Mouse (Mus musculus) heart, adult 2 months (tissue): Measurements from ENCODE around the gene Ctf2. TPM values are rescaled to one million over a fixed set of nuclear protein-coding genes. Genes with fewer than 3 reads are reported as not detected.

Source experiments
- DNase-seq, 2 experiments: peaks; one replicate each; pipeline ENCODE4 v3.0.0; 2021
- H3K27ac ChIP-seq: fragments of 200-600 bp; 2 replicates; pipeline ENCODE4 v1.8.1; 2022
- H3K27me3 ChIP-seq: fragments of 200-500 bp; 2 replicates; pipeline ENCODE4 v1.6.1; 2012; ENCODE audit warnings: mild to moderate bottlenecking, low read length, inconsistent platforms, mixed read lengths; ENCODE audit not compliant: control insufficient read depth, insufficient read depth
- H3K36me3 ChIP-seq: fragments of 200-500 bp; 2 replicates; pipeline ENCODE4 v1.6.1; 2012; ENCODE audit warnings: low read length, inconsistent platforms; ENCODE audit not compliant: control insufficient read depth, insufficient read depth
- H3K4me1 ChIP-seq: fragments of 200-500 bp; 2 replicates; pipeline ENCODE4 v1.6.1; 2011; ENCODE audit warnings: low read length; ENCODE audit not compliant: control insufficient read depth, insufficient read depth
- H3K4me3 ChIP-seq: fragments of 200-600 bp; 2 replicates; pipeline ENCODE4 v1.8.1; 2022
- H3K79me2 ChIP-seq: fragments of 200-500 bp; replicated peaks from 2 replicates; pipeline ENCODE4 v1.6.1; 2012; ENCODE audit warnings: mild to moderate bottlenecking, inconsistent platforms, low read length, moderate library complexity, mixed read lengths; ENCODE audit not compliant: control insufficient read depth, insufficient read depth
- H3K9ac ChIP-seq: fragments of 200-500 bp; 2 replicates; pipeline ENCODE4 v1.6.1; 2012; ENCODE audit warnings: low read depth, mild to moderate bottlenecking, control low read depth, inconsistent platforms, low read length, mixed read lengths
- CTCF ChIP-seq: fragments of 200-600 bp; IDR thresholded peaks from 2 replicates; pipeline ENCODE4 v1.8.1; 2022; ENCODE audit warnings: antibody characterized with exemption, mild to moderate bottlenecking, moderate library complexity
- EP300 ChIP-seq: fragments of 200-500 bp; IDR thresholded peaks from 2 replicates; pipeline ENCODE4 v1.6.1; 2011; ENCODE audit warnings: low read depth, low read length, control low read depth; ENCODE audit not compliant: insufficient read depth
- POLR2A ChIP-seq: fragments of 200-500 bp; IDR thresholded peaks from 2 replicates; pipeline ENCODE4 v1.6.1; 2011; ENCODE audit warnings: mild to moderate bottlenecking, low read depth, low read length, control low read depth; ENCODE audit not compliant: insufficient read depth
- WGBS: fragments of 180-500 bp; shearing (Covaris S2); methylation state at CpG from one replicate; pipeline ENCODE4 v1.1.7; 2018; 5-methylcytosine and 5-hydroxymethylcytosine counted together
- intact Hi-C: fragments of 180-260 bp; cut with DNase I; formaldehyde crosslinking; loops from one replicate; pipeline ENCODE4 v1.15.1; 2025
- microRNA-seq, 2 experiments: library from miRNA; unstranded; fragments of <30 nt; microRNA quantifications; one replicate each; pipeline ENCODE4 v1.2.0; 2021
- polyA plus RNA-seq: library from polyadenylated mRNA; depleted of rRNA; stranded (reverse); fragments of >200 nt; gene quantifications from 2 replicates; pipeline ENCODE4 v1.2.3, GENCODE M21; 2012; rRNA removed
- total RNA-seq, 2 experiments: library from RNA; stranded (reverse); gene quantifications; 2 replicates each; pipeline ENCODE4 v1.2.3; 2021

The Ctf2 gene
- total and polyA plus RNA-seq, 3 experiments: not detected

- H3K79me2 ChIP-seq: no peaks in the 10 kb centered on the region
- H3K4me1 ChIP-seq: peaks cover 2% of the 10 kb centered on the region; the same call in 1 of the 2 replicates
- H3K27me3 ChIP-seq: no peaks in the 10 kb centered on the region
- intact Hi-C loops: no loop called here
- 69% methylated on average over 6 of the region's 6 CpGs for WGBS
- H3K36me3 ChIP-seq: no peaks in the 10 kb centered on the region
- H3K9ac ChIP-seq: no peak overlapping the region
- no peak overlapping the region for H3K4me3 ChIP-seq
- TF ChIP-seq POLR2A: no peak
- peak; percentile 72 for TF ChIP-seq CTCF
- no peak for TF ChIP-seq EP300
- peak in 1 of 2 experiments; percentile 39 for DNase-seq
- H3K27ac ChIP-seq: no peak overlapping the region
Measured at GRCm38 (mm10) chr7:127677077-127677476, 54.9 kb downstream of the Ctf2 start.

DNA sequence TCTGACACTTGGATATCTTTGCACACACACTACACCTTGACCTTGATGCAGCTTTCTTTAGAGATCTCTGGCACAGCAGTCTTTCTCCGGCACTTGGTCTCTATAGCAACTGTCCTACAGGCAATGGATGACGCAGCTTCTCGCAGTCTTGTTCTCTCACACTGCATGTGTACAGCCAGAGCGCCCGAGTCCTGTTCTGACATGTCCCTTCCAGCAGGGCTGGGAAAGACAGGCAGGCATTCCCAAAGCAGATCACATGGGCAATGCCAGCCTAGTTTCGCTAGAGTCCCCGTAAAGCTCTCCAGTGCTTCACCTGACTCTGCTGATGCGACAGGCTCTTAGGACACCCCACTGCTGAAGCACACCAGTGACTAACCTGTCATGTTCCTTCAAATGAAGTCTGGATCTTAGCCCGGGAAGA lies 56.6 kb downstream of the Ctf2 start:
- no peak overlapping the region for H3K9ac ChIP-seq
- TF ChIP-seq EP300 (no peak), CTCF (no peak), POLR2A (no peak)
- no peak overlapping the region for H3K27ac ChIP-seq
- WGBS: 79% methylated on average over 9 of the region's 9 CpGs
- no peaks in the 10 kb centered on the region for H3K4me1 ChIP-seq
- H3K27me3 ChIP-seq: no peaks in the 10 kb centered on the region
- intact Hi-C loops: loop anchor here (1.0 to 2.0 kb wide), 4 partner anchors 33 to 86 kb away; partner anchors contain the start of genes Bcl7c and Fbxl19
- no peak for DNase-seq
- no peak overlapping the region for H3K4me3 ChIP-seq
- H3K36me3 ChIP-seq: no peaks in the 10 kb centered on the region
- H3K79me2 ChIP-seq: no peaks in the 10 kb centered on the region

DNA sequence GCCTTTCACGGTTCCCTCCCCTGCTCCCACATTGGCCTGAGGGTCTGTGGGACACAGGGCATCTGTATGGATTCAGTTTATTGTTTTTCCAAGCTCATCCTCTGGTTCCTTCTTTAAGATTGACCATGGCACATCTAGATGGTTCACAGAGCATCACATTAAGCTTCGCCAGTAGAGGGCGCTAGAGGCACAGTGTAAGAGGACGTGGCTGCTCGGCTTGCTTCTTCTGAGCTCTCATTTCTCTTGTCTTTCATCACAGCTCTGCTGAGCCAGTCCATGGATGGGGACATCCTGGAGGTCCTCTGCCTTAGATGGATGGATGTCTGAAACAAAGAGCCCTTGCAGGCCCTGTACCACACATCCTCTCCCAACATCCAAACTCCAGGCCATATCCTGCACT lies 57.0 kb downstream of the Ctf2 start:
- H3K27me3 ChIP-seq: no peaks in the 10 kb centered on the region
- H3K79me2 ChIP-seq: no peaks in the 10 kb centered on the region
- H3K9ac ChIP-seq: no peak overlapping the region
- no peaks in the 10 kb centered on the region for H3K4me1 ChIP-seq
- intact Hi-C loops: loop anchor here (1.0 to 2.0 kb wide), 4 partner anchors 33 to 86 kb away; partner anchors contain the start of genes Bcl7c and Fbxl19
- TF ChIP-seq POLR2A (no peak), CTCF (peak; percentile 96), EP300 (peak; percentile 82)
- H3K4me3 ChIP-seq: no peak overlapping the region
- H3K36me3 ChIP-seq: no peaks in the 10 kb centered on the region
- H3K27ac ChIP-seq: no peak overlapping the region
- peak; percentile 73 to 82 for DNase-seq
- WGBS: 4% methylated on average over 5 of the region's 5 CpGs

DNA sequence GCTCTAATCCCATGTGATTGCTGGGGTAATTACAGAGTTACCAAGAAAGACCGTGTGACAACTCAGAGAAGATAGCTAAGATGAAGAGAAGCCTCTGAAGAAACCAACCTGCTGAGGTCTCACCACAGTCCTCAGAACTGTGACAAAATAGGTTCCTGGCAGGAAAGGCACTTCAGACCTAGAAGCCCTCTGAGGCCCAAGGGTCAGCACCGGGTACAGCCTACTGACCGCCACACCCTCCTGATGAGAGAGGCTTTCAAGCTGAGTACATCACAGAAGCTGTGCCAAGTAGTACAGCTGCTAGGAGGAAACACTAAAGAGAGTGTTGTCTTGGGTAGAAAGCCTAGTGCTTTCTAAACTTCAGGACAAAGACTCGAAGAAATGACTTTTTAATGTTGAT lies 59.2 kb downstream of the Ctf2 start:
- Histone ChIP-seq H3K4me3 (no peak overlapping the region), H3K36me3 (no peaks in the 10 kb centered on the region), H3K27me3 (no peaks in the 10 kb centered on the region), H3K9ac (no peak overlapping the region), H3K79me2 (no peaks in the 10 kb centered on the region), H3K4me1 (no peaks in the 10 kb centered on the region), H3K27ac (no peak overlapping the region)
- DNase-seq: no peak
- TF ChIP-seq POLR2A: no peak
- TF ChIP-seq EP300: no peak
- TF ChIP-seq CTCF: no peak
- intact Hi-C loops: no loop called here
- 60% methylated on average over 4 of the region's 4 CpGs for WGBS

DNA sequence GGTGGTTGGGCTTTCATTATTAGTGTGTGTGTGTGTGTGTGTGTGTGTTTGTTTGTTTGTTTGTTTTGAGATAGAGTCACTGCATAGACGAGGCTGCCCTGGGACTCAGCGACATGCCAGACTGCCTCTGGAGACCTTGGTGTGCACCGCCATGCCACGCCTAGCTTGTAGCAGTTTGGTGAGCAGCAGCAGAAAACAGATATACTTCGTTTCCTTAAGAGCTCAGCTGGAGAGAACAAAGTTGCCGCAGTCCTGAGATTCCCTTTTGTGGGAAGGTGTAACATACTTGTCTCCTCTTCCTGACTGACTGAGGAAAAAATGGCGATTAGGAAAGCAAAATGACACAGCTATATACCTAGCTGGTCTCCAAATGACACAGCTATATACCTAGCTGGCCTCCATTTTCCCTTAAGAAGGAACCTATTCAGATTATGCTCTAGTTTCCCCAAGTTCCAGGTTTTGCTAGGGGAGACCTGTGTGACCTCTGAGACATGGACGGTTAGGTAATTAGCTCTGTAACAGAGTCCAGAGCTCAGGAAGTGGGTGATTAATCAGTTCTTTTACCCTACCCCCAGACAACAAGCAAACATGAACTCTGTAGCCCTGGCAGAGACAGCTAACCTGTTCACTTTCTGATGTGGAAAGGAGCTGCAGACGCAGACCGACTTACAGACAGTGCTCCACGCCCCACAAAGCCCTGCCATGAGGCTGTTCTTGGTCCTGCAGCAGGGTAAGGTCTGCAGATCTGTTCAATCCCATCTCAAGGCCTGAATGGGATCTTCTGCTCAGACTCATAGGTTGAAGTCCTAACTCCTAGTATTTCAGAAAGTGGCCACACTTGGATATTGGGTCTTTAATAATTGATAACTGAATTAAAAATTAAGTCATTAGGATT lies 59.8 kb downstream of the Ctf2 start:
- H3K79me2 ChIP-seq: no peaks in the 10 kb centered on the region
- no peaks in the 10 kb centered on the region for H3K36me3 ChIP-seq
- no peaks in the 10 kb centered on the region; the same call in 1 of the 2 replicates for H3K4me1 ChIP-seq
- no peak for DNase-seq
- WGBS: 77% methylated on average over 11 of the region's 11 CpGs
- H3K4me3 ChIP-seq: no peak overlapping the region
- intact Hi-C loops: no loop called here
- no peak for TF ChIP-seq POLR2A
- no peak for TF ChIP-seq EP300
- no peak for TF ChIP-seq CTCF
- no peak overlapping the region for H3K27ac ChIP-seq
- no peak overlapping the region for H3K9ac ChIP-seq
- H3K27me3 ChIP-seq: no peaks in the 10 kb centered on the region

Small RNA genes within 50 kb of the gene (microRNA-seq; reads per million reads assigned to microRNA genes)
- gene Mir762: 0 reads per million in 2 experiments

Other genes starting within 250 kb of the Ctf2 start
- 10 to 100 TPM; 53.1 to 55.8 TPM for gene Srcap, start 220.2 kb downstream of the Ctf2 start, total RNA-seq
- gene Srcap, start 220.2 kb downstream of the Ctf2 start, polyA plus RNA-seq: 15.3 and 16.7 TPM in 2 replicates
- 1 to 10 TPM; 7.8 to 8.2 TPM for gene Gm42715, start 212.6 kb downstream of the Ctf2 start, total RNA-seq
- 7.9 and 9.3 TPM in 2 replicates for gene Gm42715, start 212.6 kb downstream of the Ctf2 start, polyA plus RNA-seq
- gene Tmem265, start 170.8 kb downstream of the Ctf2 start, total RNA-seq: not detected
- gene Tmem265, start 170.8 kb downstream of the Ctf2 start, polyA plus RNA-seq: not detected in 2 replicates
- 10 to 100 TPM; 13.9 to 17.5 TPM for gene Phkg2, start 158.8 kb downstream of the Ctf2 start, total RNA-seq
- 30.1 and 40.1 TPM in 2 replicates for gene Phkg2, start 158.8 kb downstream of the Ctf2 start, polyA plus RNA-seq
- gene Ccdc189, start 143.6 kb downstream of the Ctf2 start, total RNA-seq: 10 to 100 TPM; 10.4 to 11.7 TPM
- 10.6 and 11.4 TPM in 2 replicates for gene Ccdc189, start 143.6 kb downstream of the Ctf2 start, polyA plus RNA-seq
- 10 to 100 TPM; 41.0 to 44.8 TPM for gene Rnf40, start 143.4 kb downstream of the Ctf2 start, total RNA-seq
- 18.2 and 27.3 TPM in 2 replicates for gene Rnf40, start 143.4 kb downstream of the Ctf2 start, polyA plus RNA-seq
- 10 to 100 TPM; 17.7 to 24.9 TPM for gene Zfp629, start 116.4 kb downstream of the Ctf2 start, total RNA-seq
- gene Zfp629, start 116.4 kb downstream of the Ctf2 start, polyA plus RNA-seq: 12.5 and 20.9 TPM in 2 replicates
- gene Bcl7c, start 23.2 kb downstream of the Ctf2 start, total RNA-seq: 10 to 100 TPM; 34.1 to 34.5 TPM
- gene Bcl7c, start 23.2 kb downstream of the Ctf2 start, polyA plus RNA-seq: 13.5 and 13.6 TPM in 2 replicates
- gene Ctf1, start 19.4 kb downstream of the Ctf2 start, total RNA-seq: 1 to 10 TPM; 6.6 to 8.7 TPM
- gene Ctf1, start 19.4 kb downstream of the Ctf2 start, polyA plus RNA-seq: 15.3 and 24.5 TPM in 2 replicates
- gene Fbxl19, start 12.4 kb upstream of the Ctf2 start, total RNA-seq: 1 to 10 TPM; 3.3 to 3.4 TPM
- gene Fbxl19, start 12.4 kb upstream of the Ctf2 start, polyA plus RNA-seq: 4.1 and 4.8 TPM in 2 replicates
- gene Orai3, start 37.6 kb upstream of the Ctf2 start, total RNA-seq: 10 to 100 TPM; 21.9 to 23.5 TPM
- 27.5 and 31.7 TPM in 2 replicates for gene Orai3, start 37.6 kb upstream of the Ctf2 start, polyA plus RNA-seq
- 10 to 100 TPM; 16.3 to 18.5 TPM for gene Setd1a, start 44.5 kb upstream of the Ctf2 start, total RNA-seq
- 7.1 and 8.6 TPM in 2 replicates for gene Setd1a, start 44.5 kb upstream of the Ctf2 start, polyA plus RNA-seq
- 1 to 10 TPM; 1.6 to 2.6 TPM for gene Gm49388, start 53.4 kb upstream of the Ctf2 start, total RNA-seq
- not detected in 2 replicates for gene Gm49388, start 53.4 kb upstream of the Ctf2 start, polyA plus RNA-seq
- gene Hsd3b7, start 68.4 kb upstream of the Ctf2 start, total RNA-seq: 10 to 100 TPM in 1 of 2 experiments, 1 to 10 TPM in 1; 9.8 to 12.9 TPM
- 37.0 and 45.0 TPM in 2 replicates for gene Hsd3b7, start 68.4 kb upstream of the Ctf2 start, polyA plus RNA-seq
- 10 to 100 TPM; 68.4 to 71.9 TPM for gene Stx4a, start 92.1 kb upstream of the Ctf2 start, total RNA-seq
- gene Stx4a, start 92.1 kb upstream of the Ctf2 start, polyA plus RNA-seq: 79.3 and 83.0 TPM in 2 replicates
- 1 to 10 TPM in 1 of 2 experiments, under 1 TPM in 1; 0.77 to 1.1 TPM for gene Stx1b, start 92.4 kb upstream of the Ctf2 start, total RNA-seq
- 3.8 and 4.0 TPM in 2 replicates for gene Stx1b, start 92.4 kb upstream of the Ctf2 start, polyA plus RNA-seq
- 10 to 100 TPM; 17.7 to 18.9 TPM for gene Zfp646, start 144.1 kb upstream of the Ctf2 start, total RNA-seq
- 8.0 and 11.8 TPM in 2 replicates for gene Zfp646, start 144.1 kb upstream of the Ctf2 start, polyA plus RNA-seq
- gene Zfp668, start 144.7 kb upstream of the Ctf2 start, total RNA-seq: 1 to 10 TPM; 3.4 to 4.1 TPM
- gene Zfp668, start 144.7 kb upstream of the Ctf2 start, polyA plus RNA-seq: 2.2 and 2.7 TPM in 2 replicates
- gene Prss53, start 158.8 kb upstream of the Ctf2 start, total RNA-seq: 1 to 10 TPM in 1 of 2 experiments, under 1 TPM in 1; 0.76 to 1.2 TPM
- 3.8 TPM in 2 replicates for gene Prss53, start 158.8 kb upstream of the Ctf2 start, polyA plus RNA-seq
- not detected for gene Gm21974, start 163.3 kb upstream of the Ctf2 start, total RNA-seq
- not detected in 2 replicates for gene Gm21974, start 163.3 kb upstream of the Ctf2 start, polyA plus RNA-seq
- 10 to 100 TPM; 16.2 to 17.7 TPM for gene Vkorc1, start 163.5 kb upstream of the Ctf2 start, total RNA-seq
- 59.2 and 90.0 TPM in 2 replicates for gene Vkorc1, start 163.5 kb upstream of the Ctf2 start, polyA plus RNA-seq
- gene Bckdk, start 171.9 kb upstream of the Ctf2 start, total RNA-seq: 100 to 1,000 TPM; 104 to 131 TPM
- gene Bckdk, start 171.9 kb upstream of the Ctf2 start, polyA plus RNA-seq: 165 and 210 TPM in 2 replicates
- 10 to 100 TPM; 13.8 to 14.6 TPM for gene Kat8, start 180.3 kb upstream of the Ctf2 start, total RNA-seq
- gene Kat8, start 180.3 kb upstream of the Ctf2 start, polyA plus RNA-seq: 10.1 and 16.9 TPM in 2 replicates
- gene Prss8, start 197.9 kb upstream of the Ctf2 start, total RNA-seq: not detected
- gene Prss8, start 197.9 kb upstream of the Ctf2 start, polyA plus RNA-seq: 1.1 TPM in 1 of 2 replicates, not detected in the other
- 1 to 10 TPM; 6.0 to 9.7 TPM for gene Prss36, start 214.6 kb upstream of the Ctf2 start, total RNA-seq
- 21.4 and 23.1 TPM in 2 replicates for gene Prss36, start 214.6 kb upstream of the Ctf2 start, polyA plus RNA-seq
- gene Fus, start 235.3 kb upstream of the Ctf2 start, total RNA-seq: 100 to 1,000 TPM; 151 to 181 TPM
- 222 and 261 TPM in 2 replicates for gene Fus, start 235.3 kb upstream of the Ctf2 start, polyA plus RNA-seq